9 mouse cellular contexts compared by ENCODE assay signal in genomic region chr16:38742659-38743131, GRCm38 (mm10). TPM values are rescaled to one million over a fixed set of nuclear protein-coding genes. Genes with fewer than 3 reads are reported as not detected.
DNase-seq lines count a peak whose midpoint lies in the region; ATAC-seq and TF ChIP-seq lines count a peak whose summit lies in the region.
"Had no signal": no experiment of that assay in that cellular context is flagged by ENCODE, and none has a peak within 500 bp of the region (broad histone marks: within the 10 kb centered on the region; RNA-seq: fewer than 3 reads in every experiment).

No protein-coding gene starts in this region.

- under 1% methylated on average over 13 of the region's 13 CpGs for whole genome bisulfite sequencing in heart, embryonic 16.5 days
- WGBS in limb, embryonic 11.5 days: under 1% methylated on average over 13 of the region's 13 CpGs
- WGBS in midbrain, embryonic 14.5 days: under 1% methylated on average over 13 of the region's 13 CpGs

- H3K9ac ChIP-seq in heart, embryonic 16.5 days (ENCODE audit: low read length): peak overlapping the region; percentile 75
- peak overlapping the region; percentile 78 for H3K9ac ChIP-seq in limb, embryonic 11.5 days (ENCODE audit: low read length)
- H3K9ac ChIP-seq in midbrain, embryonic 14.5 days (replicated peaks; ENCODE audit: low read length): peak overlapping the region; percentile 86

- TF ChIP-seq CTCF in gastrocnemius, adult 2 months (IDR thresholded peaks at IDR 0.05): no peak

- peak overlapping the region; percentile 83 for H3K4me2 ChIP-seq in heart, embryonic 16.5 days (ENCODE audit: low read depth, low read length)
- H3K4me2 ChIP-seq in limb, embryonic 11.5 days (ENCODE audit: low read depth, severe bottlenecking): peak overlapping the region; percentile 88
- H3K4me2 ChIP-seq in midbrain, embryonic 14.5 days (ENCODE audit: low read length): peak overlapping the region; percentile 67

- peak overlapping the region; percentile 87 for H3K4me3 ChIP-seq in gastrocnemius, adult 2 months
- H3K4me3 ChIP-seq in heart, embryonic 16.5 days (ENCODE audit: low read length): peak overlapping the region; percentile 69
- peak overlapping the region; percentile 67 for H3K4me3 ChIP-seq in limb, embryonic 11.5 days (ENCODE audit: low read depth, low read length)
- peak overlapping the region; percentile 72 for H3K4me3 ChIP-seq in midbrain, embryonic 14.5 days (replicated peaks; ENCODE audit: low read depth, low read length)

- H3K27ac ChIP-seq in gastrocnemius, adult 2 months: peak overlapping the region; percentile 84
- H3K27ac ChIP-seq in heart, embryonic 16.5 days (ENCODE audit: low read length): peak overlapping the region; percentile 55
- H3K27ac ChIP-seq in limb, embryonic 11.5 days (replicated peaks; ENCODE audit: low read depth, low read length): no peak overlapping the region
- peak overlapping the region; percentile 83 for H3K27ac ChIP-seq in midbrain, embryonic 14.5 days (replicated peaks; ENCODE audit: low read depth, low read length)

- no peaks in the 10 kb centered on the region for H3K36me3 ChIP-seq in heart, embryonic 16.5 days (ENCODE audit: control insufficient read depth, insufficient read depth)
- no peaks in the 10 kb centered on the region for H3K36me3 ChIP-seq in limb, embryonic 11.5 days (ENCODE audit: control insufficient read depth, insufficient read depth, low read length)
- H3K36me3 ChIP-seq in midbrain, embryonic 14.5 days (ENCODE audit: control insufficient read depth, insufficient read depth, low read length): 0 out of 2 replicates have a peak, but pooled peaks cover 3% of the 10 kb centered on the region

- no peaks in the 10 kb centered on the region for H3K9me3 ChIP-seq in heart, embryonic 16.5 days (replicated peaks; ENCODE audit: control insufficient read depth, low read length)
- no peaks in the 10 kb centered on the region for H3K9me3 ChIP-seq in limb, embryonic 11.5 days (ENCODE audit: control insufficient read depth, low read length)
- no peaks in the 10 kb centered on the region for H3K9me3 ChIP-seq in midbrain, embryonic 14.5 days (ENCODE audit: control insufficient read depth, low read length)

- intact Hi-C loops in gastrocnemius, adult 2 months (cut with DNase I): no loop called here

- no peak for DNase-seq in gastrocnemius, adult 2 months
- DNase-seq in gastrocnemius, postnatal 25 days: no peak
- peak; percentile 29 for DNase-seq in ES-CJ7 (ENCODE audit: low read depth, low spot score)
- peak; percentile 59 for DNase-seq in embryo, embryonic 10.5 days (ENCODE audit: low spot score)
- peak; percentile 67 for DNase-seq in limb, embryonic 11.5 days (ENCODE audit: low spot score)
- DNase-seq in midbrain, embryonic 14.5 days: peak; percentile 59
- peak; percentile 47 for DNase-seq in thymus, postnatal 25 days

- H3K4me1 ChIP-seq in heart, embryonic 16.5 days (ENCODE audit: control insufficient read depth, insufficient read depth, low read length): peaks cover 7% of the 10 kb centered on the region
- peaks cover 4% of the 10 kb centered on the region; the same call in 1 of the 2 replicates for H3K4me1 ChIP-seq in limb, embryonic 11.5 days (ENCODE audit: control insufficient read depth, insufficient read depth, low read length)
- H3K4me1 ChIP-seq in midbrain, embryonic 14.5 days (ENCODE audit: control insufficient read depth, insufficient read depth, low read length): peaks cover 7% of the 10 kb centered on the region; the same call in 1 of the 2 replicates

- ATAC-seq in heart, embryonic 16.5 days (replicated peaks; ENCODE audit: extremely low read depth, insufficient read depth, low FRiP score): peak; percentile 31
- ATAC-seq in limb, embryonic 11.5 days (ENCODE audit: insufficient number of reproducible peaks, low FRiP score, low TSS enrichment, low read depth): peak; percentile 74
- ATAC-seq in midbrain, embryonic 14.5 days (ENCODE audit: low FRiP score, low TSS enrichment): peak; percentile 55

- no peaks in the 10 kb centered on the region for H3K27me3 ChIP-seq in heart, embryonic 16.5 days (ENCODE audit: control insufficient read depth, insufficient read depth, low read length)
- no peaks in the 10 kb centered on the region for H3K27me3 ChIP-seq in limb, embryonic 11.5 days (ENCODE audit: control insufficient read depth, insufficient read depth, low read length)
- no peaks in the 10 kb centered on the region for H3K27me3 ChIP-seq in midbrain, embryonic 14.5 days (ENCODE audit: control insufficient read depth, insufficient read depth, low read length)
- H3K27me3 ChIP-seq: CH12.LX had no signal

RNA-seq across cellular contexts. Expression of gene B4galt4, which starts 0.6 kb away (rescaled TPM):
- 1 to 10 TPM; 3.3 to 7.0 TPM for total RNA-seq in gastrocnemius, adult 2 months (2021)
- total RNA-seq in gastrocnemius, postnatal 25 days (2021): 1 to 10 TPM; 4.0 to 4.4 TPM
- 22.5 and 22.8 TPM in 2 replicates for polyA plus RNA-seq in heart, embryonic 16.5 days (2015; fragmentation: Nextera tagmentation; extraction: Ambion mirVana)
- 26.8 and 27.8 TPM in 2 replicates for polyA plus RNA-seq in limb, embryonic 11.5 days (2014; fragmentation: Nextera tagmentation; extraction: Ambion mirVana)
- polyA plus RNA-seq in midbrain, embryonic 14.5 days (2014; fragmentation: Nextera tagmentation; extraction: Ambion mirVana): 29.6 and 31.9 TPM in 2 replicates
- total RNA-seq: CH12.LX had no signal

RNA-seq across cellular contexts. Expression of gene Arhgap31, which starts 29.6 kb away (rescaled TPM):
- total RNA-seq in gastrocnemius, adult 2 months (2021): 10 to 100 TPM; 11.9 to 18.6 TPM
- 10 to 100 TPM; 11.9 to 14.7 TPM for total RNA-seq in gastrocnemius, postnatal 25 days (2021)
- polyA plus RNA-seq in heart, embryonic 16.5 days (2015; fragmentation: Nextera tagmentation; extraction: Ambion mirVana): 38.0 and 42.0 TPM in 2 replicates
- 5.4 and 6.5 TPM in 2 replicates for polyA plus RNA-seq in limb, embryonic 11.5 days (2014; fragmentation: Nextera tagmentation; extraction: Ambion mirVana)
- 2.0 and 6.3 TPM in 2 replicates for polyA plus RNA-seq in midbrain, embryonic 14.5 days (2014; fragmentation: Nextera tagmentation; extraction: Ambion mirVana)

RNA-seq across cellular contexts. Expression of gene Upk1b, which starts 57.4 kb away (rescaled TPM):
- not detected for total RNA-seq in gastrocnemius, adult 2 months (2021)
- not detected for total RNA-seq in gastrocnemius, postnatal 25 days (2021)
- 16.1 and 18.0 TPM in 2 replicates for polyA plus RNA-seq in heart, embryonic 16.5 days (2015; fragmentation: Nextera tagmentation; extraction: Ambion mirVana)
- polyA plus RNA-seq in limb, embryonic 11.5 days (2014; fragmentation: Nextera tagmentation; extraction: Ambion mirVana): 3.9 and 4.1 TPM in 2 replicates
- 0.36 TPM in 1 of 2 replicates, not detected in the other for polyA plus RNA-seq in midbrain, embryonic 14.5 days (2014; fragmentation: Nextera tagmentation; extraction: Ambion mirVana)
- total RNA-seq: CH12.LX had no signal

Comparison
In these comparisons a context has a peak if more than half of its experiments do, and no peak if none do; other contexts are left out.
1. DNase-seq: peak in ES-CJ7 (single experiment), embryo, embryonic 10.5 days (single experiment), limb, embryonic 11.5 days (single experiment), midbrain, embryonic 14.5 days (single experiment) and thymus, postnatal 25 days (single experiment); none in gastrocnemius, adult 2 months (single experiment) and gastrocnemius, postnatal 25 days (single experiment).
2. Peak in every context shown above with its lines, with median percentiles within 50 percentile points of each other: H3K4me3 ChIP-seq, ATAC-seq, H3K4me2 ChIP-seq and H3K9ac ChIP-seq.